Mouse (Mus musculus) CH12.LX (cell line): ENCODE results near the gene March10. TPM values are rescaled to one million over a fixed set of nuclear protein-coding genes. Genes with fewer than 3 reads are reported as not detected.

Experiments used
- DNase-seq: peaks from one replicate; pipeline ENCODE4 v3.0.0-alpha.2; 2013; ENCODE audit errors: extremely low read depth
- H3K27ac ChIP-seq: 2 replicates; pipeline ENCODE4 v1.5.1; 2012; ENCODE audit warnings: low read depth, mild to moderate bottlenecking, control low read depth, moderate library complexity; ENCODE audit not compliant: insufficient read depth
- H3K27me3 ChIP-seq: replicated peaks from 2 replicates; pipeline ENCODE3; 2012; ENCODE audit warnings: inconsistent platforms
- H3K36me3 ChIP-seq, 2 experiments: replicated peaks in 1 of 2; 2 replicates each; pipeline versions ENCODE3 to v1.6.1; 2012; ENCODE audit warnings: inconsistent platforms in 1 of 2, low read length in 1 of 2, mild to moderate bottlenecking in 1 of 2, mixed read lengths in 1 of 2, moderate library complexity in 1 of 2; ENCODE audit not compliant: control insufficient read depth in 1 of 2, insufficient read depth in 1 of 2
- H3K4me1 ChIP-seq, 2 experiments: 2 replicates each; pipeline ENCODE4 v1.6.1; 2012; ENCODE audit warnings: inconsistent platforms in 1 of 2, moderate library complexity in 1 of 2; ENCODE audit not compliant: insufficient read depth in 2 of 2, control insufficient read depth in 1 of 2
- H3K4me2 ChIP-seq: 2 replicates; pipeline ENCODE4 v1.6.1; 2012; ENCODE audit warnings: low read depth, mild to moderate bottlenecking, control low read depth; ENCODE audit not compliant: poor library complexity, insufficient read depth, severe bottlenecking
- H3K4me3 ChIP-seq, 3 experiments: fragments of 150-350 bp in 1 of 3; sonication (generic) in 1 of 3; replicated peaks in 1 of 3; 2 replicates each; pipeline versions ENCODE3 to v1.5.1; 2011 to 2012; ENCODE audit warnings: low read depth in 2 of 3, low read length in 2 of 3, mild to moderate bottlenecking in 2 of 3, moderate library complexity in 2 of 3, control low read depth in 1 of 3, improper control_type of control experiment in 1 of 3, inconsistent platforms in 1 of 3, mixed read lengths in 1 of 3; ENCODE audit not compliant: poor library complexity in 1 of 3
- H3K79me2 ChIP-seq: replicated peaks from 2 replicates; pipeline ENCODE4 v1.6.1; 2012; ENCODE audit warnings: mild to moderate bottlenecking, moderate library complexity; ENCODE audit not compliant: control insufficient read depth, poor library complexity, insufficient read depth, severe bottlenecking; ENCODE audit errors: extremely low read depth
- H3K9ac ChIP-seq: 2 replicates; pipeline ENCODE4 v1.6.1; 2012; ENCODE audit warnings: low read depth, mild to moderate bottlenecking, control low read depth, moderate library complexity; ENCODE audit not compliant: insufficient read depth
- H3K9me3 ChIP-seq: replicated peaks from 2 replicates; pipeline ENCODE3; 2012; ENCODE audit warnings: low read length, inconsistent platforms, mixed read lengths
- CHD1 ChIP-seq: IDR thresholded peaks from 2 replicates; pipeline ENCODE4 v1.6.1; 2012; ENCODE audit warnings: low read depth, low read length, improper control_type of control experiment, inconsistent platforms
- CHD2 ChIP-seq: IDR thresholded peaks from 2 replicates; pipeline ENCODE4 v1.6.1; 2011; ENCODE audit warnings: low read length, improper control_type of control experiment
- E2F4 ChIP-seq: IDR thresholded peaks from 2 replicates; pipeline ENCODE4 v1.6.1; 2011; ENCODE audit warnings: low read depth, low read length, improper control_type of control experiment; ENCODE audit not compliant: insufficient replicate concordance
- ELF1 ChIP-seq: IDR thresholded peaks from 2 replicates; pipeline ENCODE4 v1.6.1; 2014; ENCODE audit warnings: low read depth, mild to moderate bottlenecking, inconsistent platforms, low read length, improper control_type of control experiment
- EP300 ChIP-seq: IDR thresholded peaks from 2 replicates; pipeline ENCODE4 v1.6.1; 2011; ENCODE audit warnings: low read length, improper control_type of control experiment
- GABPA ChIP-seq: IDR thresholded peaks from 2 replicates; pipeline ENCODE4 v1.6.1; 2012; ENCODE audit warnings: low read depth, low read length, improper control_type of control experiment, inconsistent platforms; ENCODE audit not compliant: insufficient replicate concordance
- HCFC1 ChIP-seq: IDR thresholded peaks from 2 replicates; pipeline ENCODE4 v1.6.1; 2012; ENCODE audit warnings: low read depth, mild to moderate bottlenecking, inconsistent platforms, low read length, improper control_type of control experiment
- IRF4 ChIP-seq: IDR thresholded peaks from 2 replicates; pipeline ENCODE4 v1.6.1; 2014; ENCODE audit warnings: low read depth, mild to moderate bottlenecking, inconsistent platforms, low read length, improper control_type of control experiment
- JUND ChIP-seq: conservative IDR thresholded peaks from 2 replicates; pipeline ENCODE4 v1.6.1; 2011; ENCODE audit warnings: low read depth, low read length, improper control_type of control experiment
- KAT2A ChIP-seq: IDR thresholded peaks from 2 replicates; pipeline ENCODE4 v1.6.1; 2012; ENCODE audit warnings: low read length, improper control_type of control experiment, inconsistent platforms; ENCODE audit not compliant: insufficient replicate concordance
- MAFK ChIP-seq: IDR thresholded peaks from 2 replicates; pipeline ENCODE4 v1.6.1; 2011; ENCODE audit warnings: low read length, improper control_type of control experiment; ENCODE audit not compliant: insufficient replicate concordance
- MAZ ChIP-seq: IDR thresholded peaks from 2 replicates; pipeline ENCODE4 v1.6.1; 2012; ENCODE audit warnings: low read depth, mild to moderate bottlenecking, inconsistent platforms, low read length, improper control_type of control experiment, moderate library complexity
- MEF2A ChIP-seq: IDR thresholded peaks from 2 replicates; pipeline ENCODE4 v1.6.1; 2014; ENCODE audit warnings: low read depth, mild to moderate bottlenecking, inconsistent platforms, low read length, improper control_type of control experiment, borderline replicate concordance
- MXI1 ChIP-seq: IDR thresholded peaks from 2 replicates; pipeline ENCODE4 v1.6.1; 2011; ENCODE audit warnings: mild to moderate bottlenecking, low read depth, low read length, improper control_type of control experiment
- MYC ChIP-seq: IDR thresholded peaks from 2 replicates; pipeline ENCODE4 v1.6.1; 2011; ENCODE audit warnings: low read depth, mild to moderate bottlenecking, improper control_type of control experiment, low read length
- NRF1 ChIP-seq: IDR thresholded peaks from 2 replicates; pipeline ENCODE4 v1.6.1; 2014; ENCODE audit warnings: low read depth, mild to moderate bottlenecking, inconsistent platforms, low read length, improper control_type of control experiment, moderate library complexity
- PAX5 ChIP-seq: IDR thresholded peaks from 2 replicates; pipeline ENCODE4 v1.6.1; 2012; ENCODE audit warnings: low read length, inconsistent platforms, mixed read lengths
- SIN3A ChIP-seq: IDR thresholded peaks from 2 replicates; pipeline ENCODE4 v1.6.1; 2012; ENCODE audit warnings: low read length, improper control_type of control experiment, inconsistent platforms
- TBP ChIP-seq: conservative IDR thresholded peaks from 2 replicates; pipeline ENCODE4 v1.6.1; 2011; ENCODE audit warnings: low read depth, low read length, improper control_type of control experiment
- TCF12 ChIP-seq: IDR thresholded peaks from 2 replicates; pipeline ENCODE4 v1.6.1; 2014; ENCODE audit warnings: low read depth, mild to moderate bottlenecking, inconsistent platforms, low read length, improper control_type of control experiment
- UBTF ChIP-seq: IDR thresholded peaks from 2 replicates; pipeline ENCODE4 v1.6.1; 2012; ENCODE audit warnings: low read depth, mild to moderate bottlenecking, inconsistent platforms, low read length, improper control_type of control experiment, moderate library complexity
- USF2 ChIP-seq: conservative IDR thresholded peaks from 2 replicates; pipeline ENCODE4 v1.6.1; 2011; ENCODE audit warnings: low read depth, low read length, improper control_type of control experiment
- ZC3H11A ChIP-seq: IDR thresholded peaks from 2 replicates; pipeline ENCODE4 v1.6.1; 2012; ENCODE audit warnings: low read depth, mild to moderate bottlenecking, inconsistent platforms, low read length, improper control_type of control experiment
- ZKSCAN1 ChIP-seq: IDR thresholded peaks from 2 replicates; pipeline ENCODE4 v1.6.1; 2012; ENCODE audit warnings: low read depth, inconsistent platforms, low read length, improper control_type of control experiment, borderline replicate concordance
- dilution Hi-C: fragments of 300-500 bp; cut with MboI; formaldehyde crosslinking; loops from 2 replicates; pipeline ENCODE4 v1.14.3; 2020; ENCODE audit warnings: low sequenced_read_pairs; ENCODE audit not compliant: extremely low pct_unique_long_range_greater_than_20kb, extremely low pct_ligation_motif_present
- in situ Hi-C: fragments of 300-500 bp; cut with MboI; formaldehyde crosslinking; loops from 3 replicates; pipeline ENCODE4 v1.14.3; 2019; ENCODE audit warnings: low sequenced_read_pairs, low pct_ligation_motif_present, low pct_unique_long_range_greater_than_20kb, mixed read lengths
- polyA plus RNA-seq: library from polyadenylated mRNA; unstranded; fragments of >175 nt; gene quantifications from 2 replicates; pipeline ENCODE4 v1.2.1, GENCODE M21; 2012; ENCODE audit warnings: low read depth; ENCODE audit not compliant: insufficient read length
- total RNA-seq, 2 experiments: library from RNA; depleted of rRNA; stranded (reverse); fragments of 300-350 nt in 1 of 2; fragments of >200 nt in 1 of 2; gene quantifications; 2 replicates each; pipeline ENCODE4 v1.2.3; 2012 to 2014

Gene March10
- total and polyA plus RNA-seq, 3 experiments = not detected

- Histone ChIP-seq H3K27me3 (no peaks in the 10 kb centered on the region), H3K36me3 (no peaks in the 10 kb centered on the region), H3K4me2 (no peak overlapping the region), H3K9ac (no peak overlapping the region), H3K79me2 (no peaks in the 10 kb centered on the region), H3K4me3 (no peak overlapping the region), H3K9me3 (no peaks in the 10 kb centered on the region), H3K27ac (no peak overlapping the region), H3K4me1 (peaks cover 0 to 2% of the 10 kb centered on the region in 2 experiments; a peak in 1 of 4 replicates)
- no peak for DNase-seq
- in situ Hi-C loops (no loop called here), dilution Hi-C loops (no loop called here)
- TF ChIP-seq MXI1 (no peak), KAT2A (no peak), ELF1 (no peak), ZC3H11A (no peak), CHD2 (no peak), USF2 (no peak), CHD1 (no peak), GABPA (no peak), TCF12 (no peak), HCFC1 (no peak), MEF2A (no peak), IRF4 (no peak), ZKSCAN1 (no peak)
Measured at GRCm38 (mm10) chr11:105490971-105491370, 34.4 kb upstream of the March10 start.

GRCm38 (mm10) chr11:105485412-105485811, 28.9 kb upstream of the March10 start:
- no peaks in the 10 kb centered on the region for H3K79me2 ChIP-seq
- DNase-seq = no peak
- peak overlapping the region; percentile 77 for H3K4me2 ChIP-seq
- no peaks in the 10 kb centered on the region for H3K36me3 ChIP-seq
- in situ Hi-C loops = no loop called here
- dilution Hi-C loops = no loop called here
- no peak overlapping the region for H3K4me3 ChIP-seq
- H3K4me1 ChIP-seq = peaks cover 2 to 28% of the 10 kb centered on the region in 2 experiments; a peak in 3 of 4 replicates
- H3K9ac ChIP-seq = peak overlapping the region; percentile 13; the same call in 1 of the 2 replicates
- no peaks in the 10 kb centered on the region for H3K27me3 ChIP-seq
- no peak overlapping the region for H3K27ac ChIP-seq
- H3K9me3 ChIP-seq = no peaks in the 10 kb centered on the region
- TF ChIP-seq JUND (no peak), SIN3A (no peak), MAZ (no peak), PAX5 (no peak), ELF1 (no peak), TBP (no peak), E2F4 (no peak), UBTF (no peak), MAFK (no peak), GABPA (no peak), NRF1 (no peak), CHD2 (no peak), ZKSCAN1 (no peak), MYC (no peak), EP300 (no peak)
